Mouse (Mus musculus): Measurements from ENCODE around the gene Tagln3. TPM values are rescaled to one million over a fixed set of nuclear protein-coding genes. Genes with fewer than 3 reads are reported as not detected.
A peak's percentile ranks its signal among the peaks of the same experiment; 100 is the strongest.

The Tagln3 gene
- total RNA-seq, 4 experiments from 2014 or later, result 207 to 253 (median 235) TPM

- peak in 1 of 2 experiments; percentile 51 for DNase-seq (ENCODE audit: low spot score in 2 of 2)
These were observed 1.9 kb downstream of the Tagln3 start for GRCm38 (mm10) chr16:45722460-45722951.

- DNase-seq (ENCODE audit: low spot score in 2 of 2), result no peak
These were observed 4.3 kb downstream of the Tagln3 start for GRCm38 (mm10) chr16:45720022-45720630.

- DNase-seq (ENCODE audit: low spot score in 2 of 2), result no peak
These were observed 6.1 kb downstream of the Tagln3 start for GRCm38 (mm10) chr16:45718296-45718695.

- DNase-seq (ENCODE audit: low spot score in 2 of 2), result no peak
These were observed 9.8 kb downstream of the Tagln3 start for GRCm38 (mm10) chr16:45714489-45715150.

GRCm38 (mm10) chr16:45713878-45714277 is 10.5 kb downstream of the Tagln3 start:
- DNase-seq (ENCODE audit: low spot score in 2 of 2), result no peak

- DNase-seq (ENCODE audit: low spot score in 2 of 2), result no peak
These were observed 11.1 kb downstream of the Tagln3 start for GRCm38 (mm10) chr16:45713261-45713660.

- no peak for DNase-seq (ENCODE audit: low spot score in 2 of 2)
These were observed 13.1 kb downstream of the Tagln3 start for GRCm38 (mm10) chr16:45711263-45711662.

- DNase-seq (ENCODE audit: low spot score in 2 of 2), result no peak
These were observed 25.1 kb downstream of the Tagln3 start for GRCm38 (mm10) chr16:45699301-45699700.

GRCm38 (mm10) chr16:45697996-45698395 is 26.4 kb downstream of the Tagln3 start:
- peak in 1 of 2 experiments; percentile 22 for DNase-seq (ENCODE audit: low spot score in 2 of 2)

GRCm38 (mm10) chr16:45695445-45696160 is 28.8 kb downstream of the Tagln3 start:
- no peak for DNase-seq (ENCODE audit: low spot score in 2 of 2)

- no peak for DNase-seq (ENCODE audit: low spot score in 2 of 2)
These were observed 30.9 kb downstream of the Tagln3 start, which contains the start of gene Tmprss7 for GRCm38 (mm10) chr16:45693558-45693957. Tmprss7 (minus strand) TSS chr16:45693658.

- DNase-seq (ENCODE audit: low spot score in 2 of 2), result no peak
These were observed 31.6 kb downstream of the Tagln3 start for GRCm38 (mm10) chr16:45692851-45693250.

GRCm38 (mm10) chr16:45690178-45690577 is 34.2 kb downstream of the Tagln3 start:
- peak; percentile 43 to 51 for DNase-seq (ENCODE audit: low spot score in 2 of 2)

- DNase-seq (ENCODE audit: low spot score in 2 of 2), result no peak
These were observed 37.6 kb downstream of the Tagln3 start for GRCm38 (mm10) chr16:45686833-45687232.

GRCm38 (mm10) chr16:45685295-45685694 is 39.1 kb downstream of the Tagln3 start:
- peak in 1 of 2 experiments; percentile 17 for DNase-seq (ENCODE audit: low spot score in 2 of 2)

GRCm38 (mm10) chr16:45684815-45685214 is 39.6 kb downstream of the Tagln3 start:
- DNase-seq (ENCODE audit: low spot score in 2 of 2), result peak; percentile 25 to 72

- no peak for DNase-seq (ENCODE audit: low spot score in 2 of 2)
These were observed 47.9 kb downstream of the Tagln3 start for GRCm38 (mm10) chr16:45676462-45676861.

GRCm38 (mm10) chr16:45670005-45670404 is 54.4 kb downstream of the Tagln3 start:
- DNase-seq (ENCODE audit: low spot score in 2 of 2), result no peak

- no peak for DNase-seq (ENCODE audit: low spot score in 2 of 2)
These were observed 56.2 kb downstream of the Tagln3 start for GRCm38 (mm10) chr16:45668178-45668577.

- DNase-seq (ENCODE audit: low spot score in 2 of 2), result no peak
These were observed 58.3 kb downstream of the Tagln3 start for GRCm38 (mm10) chr16:45666136-45666535.

GRCm38 (mm10) chr16:45662381-45662780 is 62.0 kb downstream of the Tagln3 start:
- DNase-seq (ENCODE audit: low spot score in 2 of 2), result no peak

Data from layer of hippocampus, adult 8-10 months (tissue).